Mouse (Mus musculus): ENCODE results near the gene Acan.

Gene Acan

DNA sequence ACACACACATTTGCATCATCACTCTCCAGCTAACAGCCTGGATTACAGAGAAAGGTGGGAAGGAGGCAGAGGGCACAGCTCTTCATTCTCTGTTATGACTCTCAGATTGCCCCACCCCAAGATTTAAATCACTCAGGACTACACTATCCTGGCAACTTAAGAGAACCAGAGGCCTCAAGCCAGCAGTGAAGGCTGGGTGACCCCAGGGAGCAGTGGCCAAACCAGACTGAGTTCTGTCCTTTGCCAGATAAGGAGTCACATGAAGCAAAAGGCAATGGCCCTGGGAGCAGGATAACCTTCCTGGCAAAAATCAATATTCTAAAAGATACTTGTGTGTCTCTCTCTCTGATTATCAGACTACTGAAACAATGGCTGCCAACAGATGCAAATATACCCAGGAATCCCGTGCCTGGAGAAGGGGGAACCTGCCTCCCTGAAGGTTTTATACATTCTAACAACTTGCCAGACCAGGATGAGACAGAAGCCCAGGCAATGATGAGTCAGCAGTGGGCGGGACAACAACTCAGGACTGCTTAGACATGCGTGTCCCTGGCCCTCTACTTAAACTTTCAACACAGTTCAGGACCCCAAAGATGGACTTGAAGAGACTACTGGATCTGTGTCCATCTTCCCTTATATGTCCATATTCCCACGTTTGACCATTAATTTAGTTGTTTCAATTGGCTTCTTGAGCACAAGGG lies 86.8 kb downstream of the Acan start:
- in situ Hi-C loops (cut with MboI, MseI), result loop anchor here (5.0 kb wide), 2 partner anchors 87 to 212 kb away; no protein-coding TSS in a partner anchor

- in situ Hi-C loops (cut with MboI, MseI), result loop anchor here (5.0 kb wide), 1 partner anchor 211 kb away; no protein-coding TSS in a partner anchor
These were observed 87.6 kb downstream of the Acan start for GRCm38 (mm10) chr7:79140897-79141296.

GRCm38 (mm10) chr7:79147011-79147837 lies 93.9 kb downstream of the Acan start:
- in situ Hi-C loops (cut with MboI, MseI), result no loop called here

- in situ Hi-C loops (cut with MboI, MseI), result no loop called here
These were observed 94.8 kb downstream of the Acan start for GRCm38 (mm10) chr7:79147931-79148653.

DNA sequence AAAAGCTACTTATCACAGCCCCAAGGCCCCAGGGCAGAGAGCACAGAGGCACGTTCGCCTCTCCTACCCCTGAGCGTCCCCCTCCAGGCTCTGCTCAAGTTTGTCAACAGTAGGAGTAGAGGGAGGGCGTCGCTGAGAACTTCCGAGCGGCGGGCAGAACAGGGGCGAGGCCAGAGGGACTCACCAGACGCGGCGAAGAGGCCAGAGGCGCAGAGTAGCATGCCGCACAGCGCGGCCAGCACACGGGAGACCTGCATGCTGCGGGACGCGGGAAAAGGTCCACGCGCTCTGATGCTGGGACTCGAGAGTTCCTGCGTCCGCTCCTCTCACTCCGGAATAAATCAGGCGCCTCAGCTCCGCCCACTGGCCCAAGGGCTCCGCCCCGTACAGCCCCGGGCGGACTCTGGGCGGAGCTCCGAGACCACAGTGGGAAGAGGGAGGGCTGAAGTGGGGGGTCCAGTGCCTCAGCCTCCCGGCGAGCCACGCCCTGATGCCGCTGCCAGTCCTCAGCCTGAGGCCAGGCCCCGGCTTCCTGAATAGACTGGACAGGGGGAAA lies 95.5 kb downstream of the Acan start, which contains the start of gene Mfge8:
TSS of gene Mfge8 (minus strand) at position 350 of the 556 bp plus-strand sequence.
- in situ Hi-C loops (cut with MboI, MseI), result no loop called here

DNA sequence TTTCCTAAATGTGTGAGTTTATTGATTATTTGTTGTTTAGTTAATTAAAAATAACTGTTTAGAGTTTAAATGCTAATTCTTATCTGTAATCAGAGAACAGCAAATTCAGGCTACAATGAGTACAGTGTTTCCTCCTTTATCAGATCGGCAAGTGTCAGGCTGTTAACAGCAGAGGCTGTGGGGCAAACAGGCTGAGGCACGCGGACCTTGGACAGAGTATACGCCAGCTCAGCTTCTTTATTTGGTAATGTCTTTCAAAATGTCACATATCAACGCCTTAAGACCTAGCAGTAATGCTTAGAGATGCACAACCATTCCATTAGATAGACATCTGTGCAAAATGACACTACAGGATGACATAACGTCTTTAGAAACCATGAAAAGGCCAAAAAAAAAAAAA lies 96.2 kb downstream of the Acan start:
- in situ Hi-C loops (cut with MboI, MseI), result no loop called here

- in situ Hi-C loops (cut with MboI, MseI), result no loop called here
These were observed 106.1 kb downstream of the Acan start for GRCm38 (mm10) chr7:79159406-79159805.
